Mouse (Mus musculus) bone marrow, adult 2 months (tissue): Measurements from ENCODE around the gene Dcaf1.

Source experiments
- CTCF ChIP-seq: fragments of 200-500 bp; IDR thresholded peaks from 2 replicates; pipeline ENCODE4 v1.5.1; 2011; ENCODE audit warnings: low read length, control low read depth; ENCODE audit not compliant: control insufficient read depth, insufficient read depth
- POLR2A ChIP-seq: fragments of 200-500 bp; IDR thresholded peaks from 2 replicates; pipeline ENCODE4 v1.6.1; 2011; ENCODE audit warnings: low read depth, mild to moderate bottlenecking, control low read depth, low read length, borderline replicate concordance; ENCODE audit not compliant: control insufficient read depth

- TF ChIP-seq CTCF (peak; percentile 79), POLR2A (no peak; the same call in 1 of the 2 replicates)
These were observed 65.4 kb downstream of the Dcaf1 start, which contains the start of gene Rbm15b for GRCm38 (mm10) chr9:106886828-106887702.
